Mouse (Mus musculus) limb, embryonic 12.5 days (tissue): ENCODE data around the gene Hbb-bt. TPM values are rescaled to one million over a fixed set of nuclear protein-coding genes. Genes with fewer than 3 reads are reported as not detected.
"Not testable (repeated sequence)": the region's sequence is repeated elsewhere in the genome, so short reads cannot be mapped to it uniquely, and the experiment has no call there.

Experiments
- ATAC-seq: fragments of 200-750 bp; cut with Nextera tagmentation; 2 replicates; pipeline ENCODE4 v1.8.0; 2017; ENCODE audit warnings: low read depth, moderate TSS enrichment; ENCODE audit not compliant: insufficient number of reproducible peaks, insufficient read depth, low FRiP score, low TSS enrichment
- H3K27ac ChIP-seq: fragments of 300-500 bp; sonication (generic); 2 replicates; pipeline ENCODE4 v1.5.1; 2016; ENCODE audit warnings: mild to moderate bottlenecking, moderate library complexity
- H3K27me3 ChIP-seq: fragments of 300-500 bp; sonication (generic); 2 replicates; pipeline ENCODE4 v1.6.1; 2016; ENCODE audit warnings: mild to moderate bottlenecking, moderate library complexity
- H3K36me3 ChIP-seq: fragments of 300-500 bp; sonication (generic); 2 replicates; pipeline ENCODE4 v1.6.1; 2016; ENCODE audit warnings: mild to moderate bottlenecking, moderate library complexity
- H3K4me1 ChIP-seq: fragments of 300-500 bp; sonication (generic); replicated peaks from 2 replicates; pipeline ENCODE4 v1.6.1; 2016
- H3K4me2 ChIP-seq: fragments of 300-500 bp; sonication (generic); 2 replicates; pipeline ENCODE4 v1.6.1; 2016; ENCODE audit warnings: mild to moderate bottlenecking, moderate library complexity
- H3K4me3 ChIP-seq: fragments of 300-500 bp; sonication (generic); replicated peaks from 2 replicates; pipeline ENCODE4 v1.5.1; 2016; ENCODE audit warnings: mild to moderate bottlenecking
- H3K9ac ChIP-seq: fragments of 300-500 bp; sonication (generic); replicated peaks from 2 replicates; pipeline ENCODE4 v1.6.1; 2016; ENCODE audit warnings: mild to moderate bottlenecking, moderate library complexity
- H3K9me3 ChIP-seq: fragments of 300-500 bp; sonication (generic); 2 replicates; pipeline ENCODE4 v1.6.1; 2016; ENCODE audit warnings: mild to moderate bottlenecking, moderate library complexity
- WGBS: fragments of 180-500 bp; shearing (Covaris S2); methylation state at CpG from one replicate; pipeline ENCODE4 v1.1.7; 2016; 5-methylcytosine and 5-hydroxymethylcytosine counted together
- polyA plus RNA-seq: library from polyadenylated mRNA; unstranded; fragments of >200 nt; fragmentation: Nextera tagmentation; extraction: Ambion mirVana; gene quantifications from 2 replicates; pipeline ENCODE4 v1.2.1, GENCODE M21; 2016

Gene Hbb-bt
- polyA plus RNA-seq, 1 experiment from 2014 or later: 836 TPM

DNA sequence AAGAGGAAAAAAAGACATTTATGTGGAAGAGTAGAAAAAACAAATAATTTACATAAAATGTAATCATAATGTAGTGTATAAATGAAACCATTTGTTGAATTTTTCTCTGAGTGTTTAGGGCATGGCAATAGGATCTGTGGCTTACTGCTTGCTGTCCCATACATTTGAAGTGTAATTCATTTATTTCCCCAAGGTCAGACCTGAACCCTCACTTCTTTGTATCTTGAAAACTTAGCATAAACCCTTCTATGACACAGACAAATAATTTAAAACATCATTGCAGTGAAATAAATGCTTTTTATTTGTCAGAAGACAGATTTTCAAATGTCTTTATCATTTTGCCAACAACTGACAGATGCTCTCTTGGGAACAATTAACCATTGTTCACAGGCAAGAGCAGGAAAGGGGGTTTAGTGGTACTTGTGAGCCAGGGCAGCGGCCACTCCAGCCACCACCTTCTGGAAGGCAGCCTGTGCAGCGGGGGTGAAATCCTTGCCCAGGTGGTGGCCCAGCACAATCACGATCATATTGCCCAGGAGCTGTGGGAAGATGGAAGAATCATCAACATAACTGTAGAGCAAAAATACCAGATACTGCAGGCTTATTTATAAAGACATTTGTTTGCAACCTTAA is 12.6 kb upstream of the Hbb-bt start:
- no peak overlapping the region for H3K4me2 ChIP-seq

DNA sequence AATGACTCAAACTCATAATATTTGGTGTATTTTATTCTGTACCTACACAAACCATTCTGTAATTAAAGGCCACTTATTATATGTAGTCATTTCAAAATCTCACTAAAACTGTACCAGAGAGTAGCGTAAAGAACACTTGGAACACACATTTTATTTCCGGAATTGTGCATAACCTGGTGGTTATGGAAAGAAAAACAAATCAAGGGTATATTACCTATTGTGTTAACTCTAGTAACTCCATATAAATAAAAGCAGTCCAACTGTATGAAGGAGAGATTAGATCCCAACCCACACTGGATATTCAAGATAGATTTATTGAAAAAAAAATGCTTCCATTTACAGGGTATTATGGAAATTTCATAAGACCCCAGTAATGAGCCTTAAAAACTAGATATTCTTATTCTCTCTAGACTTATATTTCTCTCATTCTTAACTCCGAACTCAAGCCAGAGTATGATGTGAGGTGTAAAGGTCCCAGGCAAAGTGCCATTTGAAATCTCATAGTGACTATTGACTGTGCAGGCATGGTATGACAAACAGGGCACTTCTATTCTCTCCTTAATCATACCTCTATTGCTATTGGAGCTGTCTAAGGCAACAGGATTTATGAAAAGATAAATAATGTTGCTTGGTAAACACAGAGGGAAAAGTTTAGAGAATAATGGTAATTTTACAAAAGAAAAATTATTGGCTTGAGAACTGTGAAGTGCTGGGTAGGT is 11.9 kb upstream of the Hbb-bt start:
- no peaks in the 10 kb centered on the region for H3K36me3 ChIP-seq
- no peaks in the 10 kb centered on the region for H3K9me3 ChIP-seq
- 91% methylated on average over 3 of the region's 3 CpGs for WGBS
- no peak overlapping the region for H3K4me3 ChIP-seq
- no peaks in the 10 kb centered on the region for H3K27me3 ChIP-seq
- ATAC-seq: no peak
- no peaks in the 10 kb centered on the region for H3K4me1 ChIP-seq
- H3K4me2 ChIP-seq: no peak overlapping the region
- no peak overlapping the region for H3K27ac ChIP-seq
- no peak overlapping the region for H3K9ac ChIP-seq

More for the DNA sequence above, 12.6 kb upstream of the Hbb-bt start:
- ATAC-seq: no peak
- no peaks in the 10 kb centered on the region for H3K27me3 ChIP-seq
- H3K4me1 ChIP-seq: no peaks in the 10 kb centered on the region
- H3K4me3 ChIP-seq: no peak overlapping the region
- no peak overlapping the region for H3K27ac ChIP-seq
- WGBS: 78% methylated on average over 3 of the region's 3 CpGs
- no peaks in the 10 kb centered on the region for H3K9me3 ChIP-seq
- no peaks in the 10 kb centered on the region for H3K36me3 ChIP-seq
- no peak overlapping the region for H3K9ac ChIP-seq

DNA sequence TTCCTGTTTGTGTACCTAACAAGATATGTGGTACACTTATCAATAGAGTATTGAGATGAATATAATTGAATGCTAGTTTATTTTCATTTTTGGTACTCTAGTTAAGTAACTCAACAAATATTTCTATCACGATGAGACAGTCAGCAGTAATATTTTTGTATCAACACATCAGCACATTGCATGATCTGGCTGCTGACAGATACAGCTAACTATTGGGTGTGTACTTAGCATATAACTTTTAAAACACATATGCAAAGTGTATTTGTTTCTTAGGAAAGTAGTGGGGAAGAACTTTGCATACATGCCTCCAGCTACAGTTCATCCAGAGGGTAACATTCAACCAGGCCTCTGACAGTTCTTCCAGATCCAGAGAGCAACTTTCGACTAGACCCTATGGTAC is 10.8 kb upstream of the Hbb-bt start:
- H3K4me3 ChIP-seq: no peak overlapping the region
- H3K27ac ChIP-seq: no peak overlapping the region
- WGBS: 75% methylated on average over 2 of the region's 2 CpGs
- no peaks in the 10 kb centered on the region for H3K9me3 ChIP-seq
- no peaks in the 10 kb centered on the region for H3K27me3 ChIP-seq
- no peaks in the 10 kb centered on the region for H3K36me3 ChIP-seq
- H3K4me1 ChIP-seq: no peaks in the 10 kb centered on the region
- no peak overlapping the region for H3K9ac ChIP-seq
- no peak for ATAC-seq
- H3K4me2 ChIP-seq: no peak overlapping the region

GRCm38 (mm10) chr7:103815085-103815484 is 1.3 kb upstream of the Hbb-bt start:
- not testable (repeated sequence) for H3K9me3 ChIP-seq, H3K9ac ChIP-seq, H3K4me2 ChIP-seq, H3K27ac ChIP-seq, H3K4me3 ChIP-seq, H3K27me3 ChIP-seq, ATAC-seq, H3K36me3 ChIP-seq, H3K4me1 ChIP-seq
- WGBS: 67% methylated on average over 1 of the region's 2 CpGs

- no CpG with 5 or more reads among the region's 3 CpGs for WGBS
These were observed 644 bp downstream of the Hbb-bt start for GRCm38 (mm10) chr7:103813152-103813551.

GRCm38 (mm10) chr7:103812174-103812573 is 1.6 kb downstream of the Hbb-bt start:
- H3K27ac ChIP-seq: no peak overlapping the region
- no peaks in the 10 kb centered on the region for H3K9me3 ChIP-seq
- H3K36me3 ChIP-seq: no peaks in the 10 kb centered on the region
- H3K27me3 ChIP-seq: no peaks in the 10 kb centered on the region
- H3K4me1 ChIP-seq: no peaks in the 10 kb centered on the region
- 63% methylated on average over 1 of the region's 1 CpGs for WGBS
- H3K9ac ChIP-seq: no peak overlapping the region
- H3K4me2 ChIP-seq: no peak overlapping the region
- no peak for ATAC-seq
- no peak overlapping the region for H3K4me3 ChIP-seq

More at GRCm38 (mm10) chr7:103813152-103813551, 644 bp downstream of the Hbb-bt start:
- not testable (repeated sequence) for H3K9me3 ChIP-seq, H3K36me3 ChIP-seq, ATAC-seq, H3K4me3 ChIP-seq, H3K9ac ChIP-seq, H3K4me1 ChIP-seq, H3K4me2 ChIP-seq, H3K27me3 ChIP-seq, H3K27ac ChIP-seq

DNA sequence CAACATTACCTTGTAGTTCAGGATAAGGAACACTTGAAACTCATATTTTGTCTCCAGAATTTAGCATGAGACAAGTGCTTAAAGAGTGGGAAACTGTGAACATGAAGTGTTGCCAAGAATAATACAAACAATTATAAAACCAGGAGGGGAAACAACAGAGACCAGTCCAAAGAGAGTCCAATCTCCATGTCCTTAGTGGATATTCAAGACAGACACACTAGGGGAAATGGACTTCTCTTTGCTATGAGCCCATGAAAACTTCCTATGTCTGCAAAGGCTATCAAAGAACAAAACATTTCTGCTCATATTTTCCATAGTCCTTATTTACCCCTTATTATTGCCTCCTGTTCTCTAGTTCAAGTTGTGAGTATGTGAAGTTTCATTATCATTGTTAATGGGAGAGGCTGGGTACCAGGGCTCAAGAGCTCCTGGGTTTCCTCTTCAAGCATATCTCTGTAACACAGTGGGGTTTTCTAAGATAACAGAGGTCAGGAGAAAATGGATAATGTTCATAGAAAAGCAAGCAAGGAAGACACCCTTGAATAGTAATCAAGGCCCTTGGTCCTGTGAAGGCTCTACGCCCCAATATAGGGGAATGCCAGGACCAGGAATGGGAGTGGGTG is 2.5 kb downstream of the Hbb-bt start:
- Histone ChIP-seq H3K9ac (no peak overlapping the region), H3K4me2 (no peak overlapping the region), H3K27ac (no peak overlapping the region), H3K4me1 (no peaks in the 10 kb centered on the region), H3K9me3 (no peaks in the 10 kb centered on the region), H3K4me3 (no peak overlapping the region), H3K27me3 (no peaks in the 10 kb centered on the region), H3K36me3 (no peaks in the 10 kb centered on the region)
- ATAC-seq: no peak
- WGBS: 79% methylated on average over 1 of the region's 1 CpGs

DNA sequence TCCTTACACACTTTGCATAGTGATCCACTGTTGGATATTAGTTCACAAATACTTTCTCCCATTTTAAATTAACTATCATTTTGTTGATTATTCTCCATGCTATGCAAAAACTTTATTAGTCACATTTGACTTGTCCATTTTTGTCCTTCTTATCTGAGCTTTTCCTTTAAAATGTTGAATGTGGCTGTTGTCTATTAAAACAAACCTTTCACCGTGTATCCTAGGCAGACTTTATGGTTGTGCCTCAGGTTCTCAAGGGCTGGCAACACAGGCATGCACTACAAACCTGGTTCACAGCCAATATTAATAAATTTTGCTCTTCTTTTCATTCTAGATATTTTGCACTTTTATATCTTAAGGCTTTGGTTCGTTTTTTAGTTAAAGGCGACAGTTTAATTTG is 3.0 kb downstream of the Hbb-bt start:
- Histone ChIP-seq H3K4me1 (no peaks in the 10 kb centered on the region), H3K27ac (no peak overlapping the region), H3K4me2 (no peak overlapping the region), H3K9ac (no peak overlapping the region), H3K9me3 (no peaks in the 10 kb centered on the region), H3K27me3 (no peaks in the 10 kb centered on the region), H3K36me3 (no peaks in the 10 kb centered on the region), H3K4me3 (no peak overlapping the region)
- ATAC-seq: no peak
- 77% methylated on average over 3 of the region's 3 CpGs for WGBS

DNA sequence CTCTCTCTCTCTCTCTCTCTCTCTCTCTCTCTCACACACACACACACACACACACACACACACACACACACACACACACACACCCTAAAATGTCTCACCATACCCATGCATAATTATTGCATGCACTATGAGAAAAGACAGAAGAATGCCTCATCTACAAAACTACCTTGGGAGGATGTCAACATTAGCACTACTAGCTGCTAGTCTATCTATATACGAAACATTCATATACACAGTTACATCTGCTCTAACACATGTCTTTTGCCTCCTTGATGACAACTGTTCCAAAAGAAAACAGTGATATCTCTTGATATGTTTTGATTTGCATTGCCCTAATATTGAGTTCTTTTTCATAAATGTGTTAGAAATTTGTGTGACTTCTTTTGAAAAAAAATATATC is 3.5 kb downstream of the Hbb-bt start:
- no peaks in the 10 kb centered on the region for H3K9me3 ChIP-seq
- H3K9ac ChIP-seq: no peak overlapping the region
- ATAC-seq: no peak
- WGBS: 68% methylated on average over 1 of the region's 1 CpGs
- H3K4me1 ChIP-seq: no peaks in the 10 kb centered on the region
- no peak overlapping the region for H3K4me3 ChIP-seq
- no peaks in the 10 kb centered on the region for H3K27me3 ChIP-seq
- H3K27ac ChIP-seq: no peak overlapping the region
- no peak overlapping the region for H3K4me2 ChIP-seq
- H3K36me3 ChIP-seq: no peaks in the 10 kb centered on the region

GRCm38 (mm10) chr7:103809801-103810155 is 4.0 kb downstream of the Hbb-bt start:
- no peak for ATAC-seq
- Histone ChIP-seq H3K9ac (no peak overlapping the region), H3K9me3 (no peaks in the 10 kb centered on the region), H3K27ac (no peak overlapping the region), H3K4me1 (no peaks in the 10 kb centered on the region), H3K4me3 (no peak overlapping the region), H3K4me2 (no peak overlapping the region), H3K36me3 (no peaks in the 10 kb centered on the region), H3K27me3 (no peaks in the 10 kb centered on the region)
- WGBS: 72% methylated on average over 1 of the region's 1 CpGs

DNA sequence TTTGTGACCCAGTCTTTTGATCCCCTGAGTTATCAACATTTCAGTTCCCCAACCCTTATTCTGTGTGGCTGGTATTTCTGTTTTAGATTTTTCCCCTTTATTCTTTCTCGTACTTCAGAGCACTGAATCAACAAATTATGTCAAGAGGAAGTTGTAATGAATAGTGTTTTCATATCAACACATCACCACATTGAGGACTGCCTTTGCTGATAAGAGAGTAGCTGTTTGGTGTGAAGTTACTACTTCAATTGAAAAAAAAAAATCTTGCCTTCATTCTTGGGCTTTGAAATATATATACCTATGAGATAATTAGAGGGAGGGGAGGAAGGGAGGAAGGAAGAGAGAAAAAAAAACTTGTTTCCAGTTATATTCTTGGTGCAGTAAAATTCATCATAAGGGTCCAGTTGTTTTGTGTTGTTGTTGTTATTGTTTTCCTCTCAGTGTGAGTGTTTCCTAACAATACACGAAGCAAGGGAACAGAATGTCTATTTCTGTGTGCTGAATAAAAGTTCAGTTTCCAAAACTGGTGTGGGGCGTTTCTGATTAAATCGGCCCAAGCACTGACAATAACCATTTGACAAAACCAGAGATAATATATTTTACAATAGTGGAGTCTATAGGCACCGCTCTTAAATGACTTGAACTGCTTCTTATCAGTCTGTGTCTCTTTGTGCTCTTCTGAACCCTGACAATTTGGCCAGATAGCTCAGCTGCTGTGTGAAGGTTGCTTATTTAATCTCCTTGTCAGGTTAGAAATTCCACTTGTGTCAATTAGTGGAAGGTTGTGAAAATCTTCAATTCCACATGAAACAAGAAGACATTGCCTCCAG is 4.6 kb downstream of the Hbb-bt start:
- Histone ChIP-seq H3K4me2 (no peak overlapping the region), H3K36me3 (no peaks in the 10 kb centered on the region), H3K4me3 (no peak overlapping the region), H3K9ac (no peak overlapping the region), H3K27ac (no peak overlapping the region), H3K27me3 (no peaks in the 10 kb centered on the region), H3K9me3 (no peaks in the 10 kb centered on the region), H3K4me1 (no peaks in the 10 kb centered on the region)
- WGBS: 66% methylated on average over 5 of the region's 5 CpGs
- no peak for ATAC-seq
